Mouse (Mus musculus) heart, embryonic 13.5 days (tissue): Measurements from ENCODE around the gene Synpo2. TPM values are rescaled to one million over a fixed set of nuclear protein-coding genes. Genes with fewer than 3 reads are reported as not detected.

ENCODE experiments used
- ATAC-seq: fragments of 200-750 bp; cut with Nextera tagmentation; 2 replicates; pipeline ENCODE4 v1.8.0; 2017; ENCODE audit warnings: moderate TSS enrichment; ENCODE audit not compliant: insufficient number of reproducible peaks, low FRiP score, low TSS enrichment; ENCODE audit errors: extremely low read depth
- H3K27ac ChIP-seq: fragments of 300-500 bp; sonication (generic); replicated peaks from 2 replicates; pipeline ENCODE4 v1.5.1; 2015; ENCODE audit warnings: moderate library complexity, mild to moderate bottlenecking, inconsistent platforms
- H3K27me3 ChIP-seq: fragments of 300-500 bp; sonication (generic); replicated peaks from 2 replicates; pipeline ENCODE4 v1.6.1; 2015; ENCODE audit warnings: mild to moderate bottlenecking, inconsistent platforms
- H3K36me3 ChIP-seq: fragments of 300-500 bp; sonication (generic); 2 replicates; pipeline ENCODE4 v1.6.1; 2015; ENCODE audit warnings: mild to moderate bottlenecking, inconsistent platforms
- H3K4me1 ChIP-seq: fragments of 300-500 bp; sonication (generic); 2 replicates; pipeline ENCODE4 v1.6.1; 2015; ENCODE audit warnings: inconsistent platforms
- H3K4me2 ChIP-seq: fragments of 300-500 bp; sonication (generic); 2 replicates; pipeline ENCODE4 v1.6.1; 2015; ENCODE audit warnings: inconsistent platforms, mild to moderate bottlenecking, moderate library complexity
- H3K4me3 ChIP-seq: fragments of 300-500 bp; sonication (generic); 2 replicates; pipeline ENCODE4 v1.5.1; 2015; ENCODE audit warnings: moderate library complexity, mild to moderate bottlenecking, inconsistent platforms
- H3K9ac ChIP-seq: fragments of 300-500 bp; sonication (generic); 2 replicates; pipeline ENCODE4 v1.6.1; 2015; ENCODE audit warnings: inconsistent platforms, mild to moderate bottlenecking, moderate library complexity
- H3K9me3 ChIP-seq: fragments of 300-500 bp; sonication (generic); 2 replicates; pipeline ENCODE4 v1.6.1; 2016; ENCODE audit warnings: inconsistent platforms
- WGBS: fragments of 180-500 bp; shearing (Covaris S2); methylation state at CpG from one replicate; pipeline ENCODE4 v1.1.7; 2015; ENCODE audit warnings: mixed read lengths; 5-methylcytosine and 5-hydroxymethylcytosine counted together
- polyA plus RNA-seq: library from polyadenylated mRNA; unstranded; fragments of >200 nt; fragmentation: Nextera tagmentation; extraction: Ambion mirVana; gene quantifications from 2 replicates; pipeline ENCODE4 v1.2.1, GENCODE M21; 2015

Synpo2 gene
- polyA plus RNA-seq: 15.1 and 16.8 TPM in 2 replicates

- peak within 1 kb of the TSS; percentile 79 for H3K27ac ChIP-seq
- no peaks in the 10 kb centered on the region for H3K36me3 ChIP-seq
- peaks cover 26% of the 10 kb centered on the region for H3K4me1 ChIP-seq
- H3K27me3 ChIP-seq: no peaks in the 10 kb centered on the region
- ATAC-seq: no peak
- under 1% methylated on average over 20 of the region's 20 CpGs for WGBS
- peak within 1 kb of the TSS; percentile 76 for H3K4me2 ChIP-seq
- peak within 1 kb of the TSS; percentile 65 for H3K4me3 ChIP-seq
- peak within 1 kb of the TSS; percentile 86 for H3K9ac ChIP-seq
- H3K9me3 ChIP-seq: no peaks in the 10 kb centered on the region
These were observed at the start of gene Synpo2 for GRCm38 (mm10) chr3:123235921-123236320. TSS of gene Synpo2 (minus strand) at chr3:123236149.

GRCm38 (mm10) chr3:123285649-123286048, 49.7 kb upstream of the Synpo2 start:
- H3K36me3 ChIP-seq: peaks cover 70% of the 10 kb centered on the region
- no peak overlapping the region for H3K27ac ChIP-seq
- no peak overlapping the region for H3K4me3 ChIP-seq
- H3K9ac ChIP-seq: no peak overlapping the region
- ATAC-seq: no peak
- H3K27me3 ChIP-seq: no peaks in the 10 kb centered on the region
- H3K4me1 ChIP-seq: peaks cover 42% of the 10 kb centered on the region
- H3K9me3 ChIP-seq: no peaks in the 10 kb centered on the region
- H3K4me2 ChIP-seq: no peak overlapping the region

GRCm38 (mm10) chr3:123284284-123284683, 48.3 kb upstream of the Synpo2 start:
- 92% methylated on average over 5 of the region's 5 CpGs for WGBS

GRCm38 (mm10) chr3:123282866-123283615, 47.1 kb upstream of the Synpo2 start:
- no peak for ATAC-seq
- Histone ChIP-seq H3K9me3 (no peaks in the 10 kb centered on the region), H3K4me1 (peaks cover 24% of the 10 kb centered on the region), H3K27me3 (no peaks in the 10 kb centered on the region), H3K9ac (no peak overlapping the region), H3K4me3 (no peak overlapping the region), H3K4me2 (no peak overlapping the region), H3K27ac (peak overlapping the region; percentile 33; the same call in 1 of the 2 replicates), H3K36me3 (peaks cover 84% of the 10 kb centered on the region)
- 41% methylated on average over 12 of the region's 12 CpGs for WGBS

More at GRCm38 (mm10) chr3:123284284-123284683, 48.3 kb upstream of the Synpo2 start:
- H3K4me2 ChIP-seq: no peak overlapping the region
- H3K27ac ChIP-seq: no peak overlapping the region
- ATAC-seq: no peak
- no peak overlapping the region for H3K4me3 ChIP-seq
- no peaks in the 10 kb centered on the region for H3K9me3 ChIP-seq
- H3K27me3 ChIP-seq: no peaks in the 10 kb centered on the region
- peaks cover 72% of the 10 kb centered on the region for H3K36me3 ChIP-seq
- peaks cover 34% of the 10 kb centered on the region for H3K4me1 ChIP-seq
- H3K9ac ChIP-seq: no peak overlapping the region

- H3K36me3 ChIP-seq: peaks cover 34% of the 10 kb centered on the region
- H3K4me3 ChIP-seq: peak overlapping the region; percentile 69
- H3K27me3 ChIP-seq: no peaks in the 10 kb centered on the region
- H3K4me1 ChIP-seq: peaks cover 24% of the 10 kb centered on the region
- under 1% methylated on average over 25 of the region's 25 CpGs for WGBS
- H3K9ac ChIP-seq: peak overlapping the region; percentile 87
- peak overlapping the region; percentile 85 for H3K27ac ChIP-seq
- H3K4me2 ChIP-seq: peak overlapping the region; percentile 78
- ATAC-seq: peak; percentile 16; the same call in 1 of the 2 replicates
- no peaks in the 10 kb centered on the region for H3K9me3 ChIP-seq
These were observed 31.8 kb upstream of the Synpo2 start for GRCm38 (mm10) chr3:123267741-123268201.

GRCm38 (mm10) chr3:123266753-123267651, 31.1 kb upstream of the Synpo2 start, which contains the start of gene Sec24d:
TSS of gene Sec24d (plus strand) at chr3:123267455.
- WGBS: 3% methylated on average over 66 of the region's 68 CpGs
- H3K36me3 ChIP-seq: peaks cover 27% of the 10 kb centered on the region
- H3K27me3 ChIP-seq: no peaks in the 10 kb centered on the region
- peaks cover 24% of the 10 kb centered on the region for H3K4me1 ChIP-seq
- peak; percentile 70 for ATAC-seq
- H3K9me3 ChIP-seq: no peaks in the 10 kb centered on the region
- H3K27ac ChIP-seq: peak within 1 kb of the TSS; percentile 85
- peak within 1 kb of the TSS; percentile 78 for H3K4me2 ChIP-seq
- H3K4me3 ChIP-seq: peak within 1 kb of the TSS; percentile 69
- H3K9ac ChIP-seq: peak within 1 kb of the TSS; percentile 87

- Histone ChIP-seq H3K9ac (peak overlapping the region; percentile 74), H3K27ac (peak overlapping the region; percentile 42; the same call in 1 of the 2 replicates), H3K9me3 (no peaks in the 10 kb centered on the region), H3K36me3 (peaks cover 4% of the 10 kb centered on the region), H3K27me3 (no peaks in the 10 kb centered on the region), H3K4me3 (peak overlapping the region; percentile 54), H3K4me2 (peak overlapping the region; percentile 60), H3K4me1 (peaks cover 27% of the 10 kb centered on the region)
- no peak for ATAC-seq
- WGBS: 41% methylated on average over 6 of the region's 6 CpGs
These were observed 28.8 kb upstream of the Synpo2 start for GRCm38 (mm10) chr3:123264706-123265105.

- Histone ChIP-seq H3K4me2 (peak overlapping the region; percentile 15; the same call in 1 of the 2 replicates), H3K36me3 (no peaks in the 10 kb centered on the region), H3K4me3 (no peak overlapping the region), H3K27ac (peak overlapping the region; percentile 72), H3K9me3 (no peaks in the 10 kb centered on the region), H3K4me1 (peaks cover 30% of the 10 kb centered on the region), H3K27me3 (no peaks in the 10 kb centered on the region), H3K9ac (no peak overlapping the region)
- no peak for ATAC-seq
- WGBS: 43% methylated on average over 4 of the region's 4 CpGs
These were observed 22.8 kb upstream of the Synpo2 start for GRCm38 (mm10) chr3:123258709-123259108.

GRCm38 (mm10) chr3:123256181-123257101, 20.5 kb upstream of the Synpo2 start:
- 0 out of 2 replicates have a peak overlapping the region, but pooled peaks have one; percentile 45 for H3K27ac ChIP-seq
- no peaks in the 10 kb centered on the region for H3K27me3 ChIP-seq
- no peak overlapping the region for H3K9ac ChIP-seq
- 58% methylated on average over 11 of the region's 11 CpGs for WGBS
- ATAC-seq: no peak
- 0 out of 2 replicates have a peak overlapping the region, but pooled peaks have one; percentile 0 for H3K4me2 ChIP-seq
- no peaks in the 10 kb centered on the region for H3K9me3 ChIP-seq
- no peak overlapping the region for H3K4me3 ChIP-seq
- no peaks in the 10 kb centered on the region for H3K36me3 ChIP-seq
- peaks cover 30% of the 10 kb centered on the region for H3K4me1 ChIP-seq

- WGBS: 74% methylated on average over 4 of the region's 4 CpGs
- Histone ChIP-seq H3K36me3 (no peaks in the 10 kb centered on the region), H3K9ac (no peak overlapping the region), H3K4me2 (no peak overlapping the region), H3K9me3 (no peaks in the 10 kb centered on the region), H3K27ac (no peak overlapping the region), H3K27me3 (no peaks in the 10 kb centered on the region), H3K4me3 (no peak overlapping the region), H3K4me1 (peaks cover 11% of the 10 kb centered on the region)
- ATAC-seq: no peak
These were observed 9.7 kb upstream of the Synpo2 start for GRCm38 (mm10) chr3:123245646-123246045.
